Mouse (Mus musculus): ENCODE data around the gene Fastkd2. TPM values are rescaled to one million over a fixed set of nuclear protein-coding genes. Genes with fewer than 3 reads are reported as not detected.

Fastkd2 gene
- polyA plus RNA-seq (2017; shearing (Covaris generic)): 47.3 TPM

DNA sequence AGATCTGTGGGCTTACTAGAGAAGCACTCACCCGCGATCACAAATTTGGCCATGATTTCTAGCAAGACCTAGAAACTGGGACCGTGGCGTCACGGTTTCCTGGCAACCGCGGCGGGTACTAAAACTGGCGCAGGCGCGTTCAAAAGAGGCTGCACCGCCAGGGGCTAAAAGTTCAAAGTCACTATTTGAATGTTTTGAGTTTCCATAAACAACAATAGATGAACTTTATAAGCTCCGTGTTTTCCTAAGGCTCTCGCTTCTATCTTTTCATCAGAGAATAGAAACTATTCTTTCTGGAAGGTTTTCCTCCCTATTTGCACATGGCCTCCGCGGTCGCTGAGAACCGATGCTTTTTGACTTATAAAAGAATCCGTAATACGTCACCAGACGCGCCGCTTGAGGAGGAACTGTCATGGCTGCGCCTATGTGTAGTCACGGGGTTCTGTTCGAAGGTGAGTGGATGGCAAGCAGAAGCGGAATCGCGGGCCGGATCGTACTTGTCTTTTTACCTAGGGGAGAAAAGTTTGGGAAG lies at the start of gene Fastkd2, which contains the start of gene Mdh1b:
TSS of gene Fastkd2 (plus strand) at position 375 of the 532 bp plus-strand sequence.
TSS of gene Mdh1b (minus strand) at position 79 of the 532 bp plus-strand sequence.

DNA sequence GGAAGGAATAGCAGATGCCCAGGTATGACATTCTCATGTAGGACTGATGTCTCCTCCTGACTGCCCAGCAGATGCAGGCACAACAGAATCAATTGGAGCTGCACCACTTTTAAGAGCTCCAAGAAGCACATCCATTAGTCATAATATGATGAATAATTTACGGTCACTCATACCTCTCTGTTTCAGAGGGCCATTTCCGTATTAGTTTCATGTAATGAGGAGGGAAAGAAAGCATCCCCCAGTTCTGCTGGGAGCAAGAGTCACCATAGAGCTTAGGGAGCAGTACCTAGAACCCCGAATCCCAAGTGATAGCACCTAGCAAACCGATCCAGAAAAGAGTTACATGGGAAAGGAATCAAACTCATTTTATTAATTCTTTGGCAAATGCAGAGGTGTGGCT lies 43.6 kb upstream of the Fastkd2 start, which contains the start of gene Dytn:
TSS of gene Dytn (minus strand) at position 101 of the 400 bp plus-strand sequence.

DNA sequence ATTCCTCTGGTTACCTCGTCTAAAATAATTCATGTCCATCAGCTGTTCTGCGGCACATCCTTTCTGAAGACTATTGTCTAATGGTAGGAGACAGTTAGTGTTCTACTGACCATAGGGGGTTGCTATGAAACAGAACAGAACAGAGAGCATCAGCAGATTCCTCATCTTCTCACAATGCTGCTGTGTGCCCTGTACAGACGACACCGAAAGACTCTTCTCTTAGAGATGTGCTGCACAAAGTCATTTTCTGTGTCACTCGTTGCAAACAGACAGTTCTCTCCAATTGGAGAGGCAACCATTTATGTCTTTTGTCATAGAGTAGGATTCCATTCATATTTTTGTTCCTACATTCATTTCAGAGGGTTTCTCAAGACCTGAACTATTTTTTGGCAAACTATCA lies 38.8 kb downstream of the Fastkd2 start, which contains the start of gene 4933402D24Rik:
TSS of gene 4933402D24Rik (minus strand) at position 101 of the 400 bp plus-strand sequence.

Other genes starting within 250 kb of the Fastkd2 start
- not detected for gene Gm39653, start 114.6 kb upstream of the Fastkd2 start, polyA plus RNA-seq (2017; shearing (Covaris generic))
- gene Dytn, start 43.7 kb upstream of the Fastkd2 start, polyA plus RNA-seq (2017; shearing (Covaris generic)): not detected
- gene Mdh1b, start 296 bp upstream of the Fastkd2 start, polyA plus RNA-seq (2017; shearing (Covaris generic)): not detected
- not detected for gene 4933402D24Rik, start 38.7 kb downstream of the Fastkd2 start, polyA plus RNA-seq (2017; shearing (Covaris generic))